Mouse (Mus musculus): ENCODE data around the gene Zfp13. TPM values are rescaled to one million over a fixed set of nuclear protein-coding genes. Genes with fewer than 3 reads are reported as not detected.

Gene Zfp13
- polyA plus RNA-seq, 1 experiment from 2014 or later: 7.3 TPM

DNA sequence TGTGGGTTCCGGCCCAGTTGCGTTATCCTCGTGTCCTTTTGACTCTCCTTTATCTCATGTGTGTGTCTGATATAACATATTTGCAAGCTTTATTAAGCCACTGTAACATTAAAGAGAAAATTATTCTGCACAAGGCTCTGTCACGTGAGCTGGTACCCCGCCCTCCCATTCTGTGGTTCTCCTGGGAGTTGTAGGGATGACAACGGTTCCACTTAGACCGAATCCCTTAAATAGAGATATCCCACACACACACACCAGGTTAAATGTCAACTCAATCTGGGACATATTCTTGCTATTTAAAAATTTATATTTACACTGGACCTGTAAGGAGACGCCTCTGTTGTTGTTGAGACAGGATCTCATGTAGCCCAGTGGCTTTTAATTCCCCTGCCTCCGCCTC, 49.8 kb downstream of the Zfp13 start:
- 5% methylated on average over 9 of the region's 9 CpGs for WGBS

DNA sequence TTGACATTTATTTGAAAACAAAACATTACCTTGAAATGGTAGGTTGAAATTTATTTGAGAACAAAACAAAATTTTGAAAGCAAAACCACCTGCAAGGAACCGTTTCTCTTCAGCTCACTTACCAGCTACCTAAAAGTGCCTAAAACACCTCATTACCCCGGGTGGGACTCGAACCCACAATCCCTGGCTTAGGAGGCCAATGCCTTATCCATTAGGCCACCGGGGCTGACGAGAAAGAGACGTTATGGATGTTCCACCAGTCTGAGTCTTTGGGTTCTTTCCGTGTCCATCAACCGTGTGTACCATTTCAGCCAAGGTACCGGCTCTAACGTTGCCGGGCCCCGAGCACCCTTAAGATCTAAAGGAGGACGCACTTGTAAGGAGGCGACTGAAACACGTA, 50.7 kb downstream of the Zfp13 start:
- no peaks in the 10 kb centered on the region for H3K9me3 ChIP-seq (replicated peaks; ENCODE audit: control insufficient read depth, low read length)
- ATAC-seq (replicated peaks; ENCODE audit: extremely low read depth, insufficient read depth, low FRiP score): peak; percentile 11; the same call in 1 of the 2 replicates
- peak overlapping the region; percentile 32; the same call in 1 of the 2 replicates for H3K9ac ChIP-seq (ENCODE audit: low read length)

More for the DNA sequence above, 49.8 kb downstream of the Zfp13 start:
- Histone ChIP-seq H3K9ac (ENCODE audit: low read length) (peak overlapping the region; percentile 32; the same call in 1 of the 2 replicates), H3K4me3 (ENCODE audit: low read length) (peak overlapping the region; percentile 78), H3K4me2 (ENCODE audit: low read depth, low read length) (peak overlapping the region; percentile 74), H3K36me3 (ENCODE audit: control insufficient read depth, insufficient read depth) (no peaks in the 10 kb centered on the region), H3K27me3 (ENCODE audit: control insufficient read depth, insufficient read depth, low read length) (no peaks in the 10 kb centered on the region), H3K27ac (ENCODE audit: low read length) (no peak overlapping the region), H3K4me1 (ENCODE audit: control insufficient read depth, insufficient read depth, low read length) (peaks cover 14% of the 10 kb centered on the region), H3K9me3 (replicated peaks; ENCODE audit: control insufficient read depth, low read length) (no peaks in the 10 kb centered on the region)
- no peak for ATAC-seq (replicated peaks; ENCODE audit: extremely low read depth, insufficient read depth, low FRiP score)

DNA sequence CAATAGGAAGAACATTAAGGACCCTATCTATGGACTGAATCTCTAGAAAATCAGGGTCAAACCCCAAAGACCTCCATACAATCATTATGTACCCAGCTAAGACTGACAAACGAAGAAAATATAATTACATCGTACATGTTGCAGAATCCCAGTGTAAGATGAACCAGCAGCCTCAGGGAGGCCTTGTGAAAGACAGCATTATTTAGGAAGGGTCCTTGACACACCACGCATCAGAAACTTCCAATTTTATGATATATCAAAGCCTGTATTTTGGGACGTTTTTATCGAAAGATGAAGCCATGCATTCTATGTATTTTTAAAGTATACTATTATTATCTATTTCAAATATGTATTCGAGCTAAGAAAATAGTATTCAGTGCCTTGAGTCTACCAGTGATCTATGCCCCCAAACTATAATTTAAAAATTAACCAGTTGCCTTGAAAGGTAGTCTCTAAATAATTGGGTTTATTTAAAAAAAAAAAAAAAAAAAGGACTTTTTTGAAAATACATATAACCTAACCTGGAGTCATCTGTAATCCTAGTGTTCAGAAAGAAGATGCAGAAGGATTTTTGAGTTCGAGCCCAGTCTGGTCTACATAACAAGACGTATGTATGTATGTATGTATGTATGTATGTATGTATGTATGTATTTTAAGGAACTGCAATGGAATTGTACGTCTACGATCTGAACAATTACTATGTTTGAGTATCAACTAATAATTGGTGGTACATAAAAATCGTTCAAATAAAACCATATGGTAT, 51.4 kb downstream of the Zfp13 start:
- Histone ChIP-seq H3K4me1 (ENCODE audit: control insufficient read depth, insufficient read depth, low read length) (peaks cover 14% of the 10 kb centered on the region), H3K27me3 (ENCODE audit: control insufficient read depth, insufficient read depth, low read length) (no peaks in the 10 kb centered on the region), H3K36me3 (ENCODE audit: control insufficient read depth, insufficient read depth) (no peaks in the 10 kb centered on the region), H3K27ac (ENCODE audit: low read length) (no peak overlapping the region), H3K9me3 (replicated peaks; ENCODE audit: control insufficient read depth, low read length) (no peaks in the 10 kb centered on the region), H3K4me3 (ENCODE audit: low read length) (no peak overlapping the region), H3K9ac (ENCODE audit: low read length) (no peak overlapping the region), H3K4me2 (ENCODE audit: low read depth, low read length) (no peak overlapping the region; the same call in 1 of the 2 replicates)
- no peak for ATAC-seq (replicated peaks; ENCODE audit: extremely low read depth, insufficient read depth, low FRiP score)
- WGBS: 54% methylated on average over 11 of the region's 11 CpGs

More for the DNA sequence above, 50.7 kb downstream of the Zfp13 start:
- H3K27ac ChIP-seq (ENCODE audit: low read length): no peak overlapping the region
- WGBS: 1% methylated on average over 15 of the region's 15 CpGs
- peak overlapping the region; percentile 78 for H3K4me3 ChIP-seq (ENCODE audit: low read length)
- H3K4me1 ChIP-seq (ENCODE audit: control insufficient read depth, insufficient read depth, low read length): peaks cover 14% of the 10 kb centered on the region
- peak overlapping the region; percentile 74 for H3K4me2 ChIP-seq (ENCODE audit: low read depth, low read length)
- no peaks in the 10 kb centered on the region for H3K36me3 ChIP-seq (ENCODE audit: control insufficient read depth, insufficient read depth)
- no peaks in the 10 kb centered on the region for H3K27me3 ChIP-seq (ENCODE audit: control insufficient read depth, insufficient read depth, low read length)

DNA sequence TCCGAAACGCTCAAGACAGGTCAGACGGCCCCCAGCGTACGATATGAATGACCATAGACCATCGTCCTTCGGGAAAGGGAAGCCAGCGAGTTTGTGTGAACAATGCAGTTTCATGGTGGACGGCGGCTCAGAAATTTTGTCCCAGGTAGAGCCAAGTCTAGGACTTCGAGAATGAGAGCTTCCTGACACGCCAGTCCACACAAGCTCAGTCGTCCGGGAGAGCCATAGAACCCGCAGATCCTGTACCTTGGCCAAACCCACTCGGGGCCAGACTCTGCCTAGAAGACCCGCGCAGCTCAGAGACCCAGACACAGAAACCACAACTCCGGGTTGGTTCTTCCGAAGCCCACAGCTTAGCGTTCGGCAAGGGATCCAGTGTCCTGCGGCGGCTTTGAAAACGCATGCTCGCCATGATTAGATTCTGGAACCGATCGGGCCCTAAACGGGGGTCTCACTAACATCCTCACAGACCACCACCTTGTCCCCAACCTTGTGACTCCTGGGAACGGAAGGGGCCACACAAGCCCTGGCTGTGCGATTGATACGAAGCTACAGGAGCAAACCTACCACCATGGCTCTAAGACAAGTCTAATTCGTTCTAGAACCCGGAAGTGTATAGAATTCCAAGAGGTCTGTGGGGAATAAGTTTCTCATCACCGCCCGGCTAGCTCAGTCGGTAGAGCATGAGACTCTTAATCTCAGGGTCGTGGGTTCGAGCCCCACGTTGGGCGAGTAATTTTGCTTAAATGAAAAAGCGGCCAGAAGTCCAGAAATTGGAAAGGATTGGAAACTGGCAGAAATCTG, 52.4 kb downstream of the Zfp13 start:
- no peaks in the 10 kb centered on the region for H3K27me3 ChIP-seq (ENCODE audit: control insufficient read depth, insufficient read depth, low read length)
- peak overlapping the region; percentile 56 for H3K4me3 ChIP-seq (ENCODE audit: low read length)
- WGBS: under 1% methylated on average over 42 of the region's 42 CpGs
- H3K36me3 ChIP-seq (ENCODE audit: control insufficient read depth, insufficient read depth): no peaks in the 10 kb centered on the region
- peak overlapping the region; percentile 68 for H3K9ac ChIP-seq (ENCODE audit: low read length)
- ATAC-seq (replicated peaks; ENCODE audit: extremely low read depth, insufficient read depth, low FRiP score): peak; percentile 40
- H3K4me2 ChIP-seq (ENCODE audit: low read depth, low read length): peak overlapping the region; percentile 52
- no peaks in the 10 kb centered on the region for H3K9me3 ChIP-seq (replicated peaks; ENCODE audit: control insufficient read depth, low read length)
- peak overlapping the region; percentile 73 for H3K27ac ChIP-seq (ENCODE audit: low read length)
- H3K4me1 ChIP-seq (ENCODE audit: control insufficient read depth, insufficient read depth, low read length): peaks cover 14% of the 10 kb centered on the region

DNA sequence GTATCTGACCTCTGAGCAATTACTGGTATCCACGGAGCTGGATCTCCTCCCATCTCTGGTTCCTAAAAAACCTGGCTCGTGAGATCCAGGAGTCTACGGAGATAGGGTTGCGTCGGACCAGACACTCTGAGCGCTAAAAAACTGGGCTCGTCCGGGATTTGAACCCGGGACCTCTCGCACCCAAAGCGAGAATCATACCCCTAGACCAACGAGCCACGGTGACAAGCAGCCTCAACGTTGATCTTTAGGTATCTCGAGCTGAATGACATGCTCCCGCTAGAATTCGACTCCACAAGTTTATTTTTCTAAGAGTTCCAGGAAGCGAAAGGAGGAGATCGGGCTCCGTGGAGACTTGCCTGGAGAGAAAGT, 53.0 kb downstream of the Zfp13 start:
- under 1% methylated on average over 20 of the region's 20 CpGs for WGBS
- peaks cover 12% of the 10 kb centered on the region for H3K4me1 ChIP-seq (ENCODE audit: control insufficient read depth, insufficient read depth, low read length)
- peak overlapping the region; percentile 52 for H3K4me2 ChIP-seq (ENCODE audit: low read depth, low read length)
- peak overlapping the region; percentile 68 for H3K9ac ChIP-seq (ENCODE audit: low read length)
- H3K27me3 ChIP-seq (ENCODE audit: control insufficient read depth, insufficient read depth, low read length): no peaks in the 10 kb centered on the region; the same call in 1 of the 2 replicates
- peak overlapping the region; percentile 73 for H3K27ac ChIP-seq (ENCODE audit: low read length)
- no peaks in the 10 kb centered on the region for H3K36me3 ChIP-seq (ENCODE audit: control insufficient read depth, insufficient read depth)
- ATAC-seq (replicated peaks; ENCODE audit: extremely low read depth, insufficient read depth, low FRiP score): 0 out of 2 replicates have a peak, but pooled peaks have one; percentile 19
- no peaks in the 10 kb centered on the region for H3K9me3 ChIP-seq (replicated peaks; ENCODE audit: control insufficient read depth, low read length)
- H3K4me3 ChIP-seq (ENCODE audit: low read length): peak overlapping the region; percentile 56

DNA sequence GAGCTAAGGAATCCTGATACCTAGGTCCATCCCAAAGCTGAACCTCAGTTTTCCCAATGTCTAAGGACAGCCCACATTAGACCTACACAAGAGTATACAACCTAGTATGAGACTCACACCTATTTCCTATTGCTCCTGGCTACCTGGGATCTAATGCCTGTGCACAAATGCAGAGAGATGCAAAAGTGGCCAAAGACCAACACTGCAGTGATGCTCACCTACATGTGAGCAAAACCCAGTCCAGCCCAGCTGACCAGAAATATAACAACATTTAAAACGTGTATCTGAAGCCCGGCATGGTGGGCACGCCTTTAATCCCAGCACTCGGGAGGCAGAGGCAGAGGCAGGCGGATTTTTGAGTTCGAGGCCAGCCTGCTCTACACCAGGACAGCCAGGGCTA, 53.4 kb downstream of the Zfp13 start:
- H3K36me3 ChIP-seq (ENCODE audit: control insufficient read depth, insufficient read depth): no peaks in the 10 kb centered on the region
- 20% methylated on average over 6 of the region's 6 CpGs for WGBS
- H3K27me3 ChIP-seq (ENCODE audit: control insufficient read depth, insufficient read depth, low read length): no peaks in the 10 kb centered on the region; the same call in 1 of the 2 replicates
- no peak overlapping the region for H3K9ac ChIP-seq (ENCODE audit: low read length)
- H3K4me3 ChIP-seq (ENCODE audit: low read length): peak overlapping the region; percentile 56
- H3K4me2 ChIP-seq (ENCODE audit: low read depth, low read length): peak overlapping the region; percentile 52
- no peak for ATAC-seq (replicated peaks; ENCODE audit: extremely low read depth, insufficient read depth, low FRiP score)
- peaks cover 7% of the 10 kb centered on the region for H3K4me1 ChIP-seq (ENCODE audit: control insufficient read depth, insufficient read depth, low read length)
- no peaks in the 10 kb centered on the region for H3K9me3 ChIP-seq (replicated peaks; ENCODE audit: control insufficient read depth, low read length)
- no peak overlapping the region for H3K27ac ChIP-seq (ENCODE audit: low read length)

DNA sequence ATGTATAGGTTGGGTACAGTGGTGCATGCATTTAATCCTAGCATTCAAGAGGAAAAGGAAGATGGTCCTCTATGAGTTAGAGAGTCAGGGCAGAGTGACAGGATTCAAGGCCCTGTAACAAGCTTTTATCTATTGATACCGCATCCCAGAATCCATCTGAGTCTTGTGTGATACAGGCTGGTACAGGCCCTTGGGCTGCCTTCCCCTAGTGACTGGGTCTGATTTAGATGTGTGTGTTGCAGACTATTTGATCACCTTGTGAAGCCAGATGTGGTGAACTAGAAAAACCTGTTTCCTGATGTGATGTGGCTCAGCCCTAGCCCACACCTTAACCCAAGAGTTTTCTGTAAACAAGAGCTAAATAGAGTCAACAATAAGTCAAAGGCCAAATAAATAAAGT, 54.5 kb downstream of the Zfp13 start:
- peaks cover 7% of the 10 kb centered on the region for H3K4me1 ChIP-seq (ENCODE audit: control insufficient read depth, insufficient read depth, low read length)
- ATAC-seq (replicated peaks; ENCODE audit: extremely low read depth, insufficient read depth, low FRiP score): no peak
- no peaks in the 10 kb centered on the region for H3K36me3 ChIP-seq (ENCODE audit: control insufficient read depth, insufficient read depth)
- no peaks in the 10 kb centered on the region for H3K9me3 ChIP-seq (replicated peaks; ENCODE audit: control insufficient read depth, low read length)
- no peak overlapping the region for H3K4me3 ChIP-seq (ENCODE audit: low read length)
- WGBS: 90% methylated on average over 1 of the region's 1 CpGs
- no peak overlapping the region for H3K9ac ChIP-seq (ENCODE audit: low read length)
- peaks cover under 1% of the 10 kb centered on the region; the same call in 1 of the 2 replicates for H3K27me3 ChIP-seq (ENCODE audit: control insufficient read depth, insufficient read depth, low read length)
- no peak overlapping the region for H3K27ac ChIP-seq (ENCODE audit: low read length)
- H3K4me2 ChIP-seq (ENCODE audit: low read depth, low read length): no peak overlapping the region

DNA sequence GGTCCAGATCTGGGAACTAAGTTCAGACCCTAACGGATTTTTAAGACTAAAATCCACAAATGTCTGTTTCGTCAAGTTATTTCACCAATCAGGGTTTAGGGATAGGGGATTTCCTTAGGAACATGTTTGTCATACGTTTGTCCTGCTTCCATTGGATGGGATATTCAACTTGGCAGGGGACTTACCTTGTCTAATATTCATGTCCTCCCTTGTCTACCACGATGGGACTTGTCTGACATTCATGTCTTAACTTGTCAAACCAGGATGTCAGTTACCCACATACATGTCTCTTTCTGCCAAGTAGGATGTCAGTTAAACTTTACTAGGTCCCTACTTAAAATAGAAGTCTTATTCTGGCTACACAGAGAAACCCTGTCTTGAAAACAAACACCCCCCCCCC, 55.3 kb downstream of the Zfp13 start:
- H3K36me3 ChIP-seq (ENCODE audit: control insufficient read depth, insufficient read depth): no peaks in the 10 kb centered on the region
- H3K27me3 ChIP-seq (ENCODE audit: control insufficient read depth, insufficient read depth, low read length): peaks cover 6% of the 10 kb centered on the region
- 67% methylated on average over 4 of the region's 4 CpGs for WGBS
- H3K9ac ChIP-seq (ENCODE audit: low read length): no peak overlapping the region
- H3K9me3 ChIP-seq (replicated peaks; ENCODE audit: control insufficient read depth, low read length): no peaks in the 10 kb centered on the region
- H3K4me2 ChIP-seq (ENCODE audit: low read depth, low read length): no peak overlapping the region
- H3K4me3 ChIP-seq (ENCODE audit: low read length): no peak overlapping the region
- H3K27ac ChIP-seq (ENCODE audit: low read length): no peak overlapping the region
- ATAC-seq (replicated peaks; ENCODE audit: extremely low read depth, insufficient read depth, low FRiP score): no peak
- peaks cover under 1% of the 10 kb centered on the region; the same call in 1 of the 2 replicates for H3K4me1 ChIP-seq (ENCODE audit: control insufficient read depth, insufficient read depth, low read length)

DNA sequence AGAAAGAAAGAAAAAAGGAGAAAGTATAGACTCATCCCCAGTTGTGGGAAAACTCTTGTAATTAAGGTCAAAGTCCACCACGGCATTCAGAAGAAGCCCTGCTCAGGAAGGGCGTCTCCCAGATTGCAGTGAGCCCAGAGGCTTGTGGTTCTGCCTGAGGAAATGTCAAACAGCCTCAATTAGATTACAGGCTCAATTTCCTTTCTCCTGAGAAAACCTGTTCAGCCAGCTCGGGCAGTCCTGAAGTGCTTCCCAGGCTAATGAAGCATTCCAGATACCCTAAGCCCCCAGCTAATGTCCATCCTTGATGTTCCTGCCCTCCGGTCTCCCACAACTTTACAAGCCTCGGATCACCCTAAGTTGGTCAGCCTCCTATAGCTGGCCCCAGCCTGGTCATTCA, 56.0 kb downstream of the Zfp13 start:
- WGBS: 44% methylated on average over 5 of the region's 5 CpGs
- H3K4me1 ChIP-seq (ENCODE audit: control insufficient read depth, insufficient read depth, low read length): 0 out of 2 replicates have a peak, but pooled peaks cover under 1% of the 10 kb centered on the region
- H3K4me2 ChIP-seq (ENCODE audit: low read depth, low read length): no peak overlapping the region
- no peaks in the 10 kb centered on the region for H3K9me3 ChIP-seq (replicated peaks; ENCODE audit: control insufficient read depth, low read length)
- H3K36me3 ChIP-seq (ENCODE audit: control insufficient read depth, insufficient read depth): no peaks in the 10 kb centered on the region
- H3K27me3 ChIP-seq (ENCODE audit: control insufficient read depth, insufficient read depth, low read length): peaks cover 7% of the 10 kb centered on the region
- no peak overlapping the region for H3K4me3 ChIP-seq (ENCODE audit: low read length)
- H3K9ac ChIP-seq (ENCODE audit: low read length): no peak overlapping the region
- H3K27ac ChIP-seq (ENCODE audit: low read length): no peak overlapping the region
- ATAC-seq (replicated peaks; ENCODE audit: extremely low read depth, insufficient read depth, low FRiP score): no peak
